Mouse (Mus musculus): Measurements from ENCODE around the gene Chrnd. TPM values are rescaled to one million over a fixed set of nuclear protein-coding genes. Genes with fewer than 3 reads are reported as not detected.

The Chrnd gene
- polyA plus RNA-seq, 1 experiment from 2014 or later: not detected

DNA sequence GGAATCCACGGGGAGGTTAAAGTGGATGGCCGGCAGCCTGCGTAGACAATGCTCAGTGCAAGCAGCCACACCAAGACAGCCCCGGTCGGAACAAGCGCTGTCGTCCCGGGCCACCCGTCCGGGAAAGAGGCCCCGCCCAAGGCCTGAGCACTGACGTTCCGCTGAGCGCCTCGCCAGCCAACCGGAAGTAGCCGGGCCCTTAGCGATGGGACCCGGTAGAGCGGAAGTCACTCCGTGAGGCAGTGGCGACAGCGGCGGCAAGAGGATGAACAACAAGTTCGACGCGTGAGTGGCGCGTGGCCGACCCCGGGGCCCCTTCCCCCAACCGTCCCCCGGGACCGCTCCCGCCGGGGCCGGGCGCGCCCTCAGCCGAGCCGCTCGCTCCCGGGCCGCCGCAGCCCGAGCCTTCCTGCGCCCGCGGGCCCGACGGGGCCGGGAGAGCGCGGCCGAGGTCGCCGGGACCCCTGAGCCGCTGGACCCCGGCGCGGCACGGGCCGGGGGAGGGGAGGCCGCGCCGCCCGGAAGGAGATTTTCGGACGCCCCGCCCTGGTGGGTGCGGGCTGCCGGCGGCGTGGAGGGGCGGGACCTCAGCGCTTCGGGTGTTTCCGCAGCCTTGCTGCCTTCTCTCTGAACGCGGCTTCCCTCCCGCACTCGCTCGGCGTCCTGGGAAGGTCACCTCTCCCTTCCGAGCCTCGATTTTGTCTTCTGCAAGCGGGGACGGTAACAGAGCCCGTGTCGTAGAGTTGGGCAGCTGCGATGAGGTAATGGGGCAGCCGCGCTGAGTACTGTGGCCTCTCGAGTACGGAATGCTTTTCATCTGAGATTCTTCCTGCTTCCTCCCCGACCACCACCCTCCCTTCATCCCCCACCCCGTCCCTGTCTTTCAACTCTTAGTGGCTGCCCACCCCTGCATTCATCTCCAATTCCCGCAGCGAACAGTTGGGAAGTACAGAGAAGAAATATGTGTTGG lies 23.6 kb downstream of the Chrnd start, which contains the start of gene Eif4e2:
Gene Eif4e2, plus strand, starts transcription at position 180 of the 970 bp plus-strand sequence.
- peak within 1 kb of the TSS; percentile 80 for H3K4me2 ChIP-seq (ENCODE audit: low read length)
- ATAC-seq: peak; percentile 97
- H3K27ac ChIP-seq (ENCODE audit: low read depth, low read length): peak within 1 kb of the TSS; percentile 99
- no peaks in the 10 kb centered on the region for H3K9me3 ChIP-seq (ENCODE audit: control insufficient read depth, low read length)
- under 1% methylated on average over 79 of the region's 99 CpGs for WGBS
- no peaks in the 10 kb centered on the region for H3K27me3 ChIP-seq (replicated peaks; ENCODE audit: control insufficient read depth, insufficient read depth, low read length)
- H3K4me3 ChIP-seq (ENCODE audit: low read length): peak within 1 kb of the TSS; percentile 96
- H3K9ac ChIP-seq (ENCODE audit: low read depth, low read length): peak within 1 kb of the TSS; percentile 99
- H3K4me1 ChIP-seq (ENCODE audit: control insufficient read depth, insufficient read depth, low read depth, low read length): peaks cover 30% of the 10 kb centered on the region
- H3K36me3 ChIP-seq (ENCODE audit: control insufficient read depth, insufficient read depth, low read length): no peaks in the 10 kb centered on the region

DNA sequence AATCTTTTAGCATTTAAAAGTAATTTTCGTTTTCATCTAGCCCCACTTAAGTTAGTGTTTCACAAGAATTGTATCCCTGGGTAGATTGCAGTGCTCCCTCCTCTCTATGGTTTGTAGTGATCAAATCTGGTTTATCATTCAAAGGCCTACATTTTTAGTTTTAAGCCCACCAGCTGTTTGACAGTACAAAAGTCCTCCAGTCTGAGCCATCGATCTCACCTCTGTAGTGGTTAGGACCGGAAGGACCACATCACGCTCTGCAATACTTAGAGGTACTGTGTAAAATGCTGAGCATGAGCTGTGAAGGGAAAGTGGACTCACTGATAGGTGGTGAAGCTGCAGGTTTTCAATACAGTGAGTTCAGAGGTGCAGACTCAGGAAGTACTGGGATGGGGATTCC lies 24.3 kb downstream of the Chrnd start:
- no peak for ATAC-seq
- 0 out of 2 replicates have a peak, but pooled peaks cover 5% of the 10 kb centered on the region for H3K36me3 ChIP-seq (ENCODE audit: control insufficient read depth, insufficient read depth, low read length)
- H3K4me3 ChIP-seq (ENCODE audit: low read length): peak overlapping the region; percentile 96
- peak overlapping the region; percentile 99 for H3K9ac ChIP-seq (ENCODE audit: low read depth, low read length)
- H3K27ac ChIP-seq (ENCODE audit: low read depth, low read length): peak overlapping the region; percentile 99; the same call in 1 of the 2 replicates
- 30% methylated on average over 4 of the region's 4 CpGs for WGBS
- H3K4me2 ChIP-seq (ENCODE audit: low read length): peak overlapping the region; percentile 80
- H3K27me3 ChIP-seq (replicated peaks; ENCODE audit: control insufficient read depth, insufficient read depth, low read length): no peaks in the 10 kb centered on the region
- peaks cover 30% of the 10 kb centered on the region for H3K4me1 ChIP-seq (ENCODE audit: control insufficient read depth, insufficient read depth, low read depth, low read length)
- H3K9me3 ChIP-seq (ENCODE audit: control insufficient read depth, low read length): no peaks in the 10 kb centered on the region

DNA sequence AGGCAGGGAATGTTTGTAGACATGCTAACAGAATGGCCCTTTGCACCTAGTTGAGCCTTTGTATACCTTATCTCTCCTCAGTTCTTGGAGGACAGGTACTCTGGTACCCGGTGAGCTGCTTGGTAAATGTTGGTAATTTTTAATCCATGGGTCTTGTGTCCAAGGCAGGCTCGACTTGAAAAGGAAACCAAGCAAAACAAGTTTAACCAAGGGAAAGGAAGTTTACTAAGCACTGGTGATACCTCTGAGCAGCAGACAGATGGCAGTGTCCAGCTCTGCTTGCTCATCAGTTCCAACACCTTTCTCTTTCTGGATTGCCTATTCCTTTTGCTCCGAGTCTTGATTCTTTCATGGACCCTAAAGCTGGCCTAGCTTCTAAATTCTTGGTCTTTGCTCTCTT lies 27.5 kb downstream of the Chrnd start:
- no peak overlapping the region for H3K27ac ChIP-seq (ENCODE audit: low read depth, low read length)
- H3K4me2 ChIP-seq (ENCODE audit: low read length): no peak overlapping the region
- H3K36me3 ChIP-seq (ENCODE audit: control insufficient read depth, insufficient read depth, low read length): peaks cover 28% of the 10 kb centered on the region
- H3K4me3 ChIP-seq (ENCODE audit: low read length): no peak overlapping the region
- no peaks in the 10 kb centered on the region for H3K9me3 ChIP-seq (ENCODE audit: control insufficient read depth, low read length)
- H3K4me1 ChIP-seq (ENCODE audit: control insufficient read depth, insufficient read depth, low read depth, low read length): peaks cover 28% of the 10 kb centered on the region
- WGBS: 65% methylated on average over 3 of the region's 3 CpGs
- H3K9ac ChIP-seq (ENCODE audit: low read depth, low read length): no peak overlapping the region
- ATAC-seq: no peak
- no peaks in the 10 kb centered on the region for H3K27me3 ChIP-seq (replicated peaks; ENCODE audit: control insufficient read depth, insufficient read depth, low read length)

DNA sequence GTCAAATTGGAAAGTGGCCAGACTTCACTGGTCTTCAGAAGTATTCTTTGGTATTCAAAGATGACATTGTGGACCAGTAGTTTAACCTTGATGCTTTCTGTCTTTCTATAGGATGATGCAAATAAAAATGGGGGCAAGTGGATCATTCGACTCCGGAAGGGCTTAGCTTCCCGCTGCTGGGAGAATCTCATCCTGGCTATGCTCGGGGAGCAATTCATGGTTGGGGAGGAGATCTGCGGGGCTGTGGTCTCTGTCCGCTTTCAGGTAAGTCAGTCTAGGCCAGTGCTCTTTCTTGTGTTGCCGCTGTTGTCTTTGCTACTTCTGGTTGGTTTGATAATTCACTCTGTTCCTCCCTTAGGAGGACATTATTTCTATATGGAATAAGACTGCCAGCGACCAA lies 35.3 kb downstream of the Chrnd start:
- Histone ChIP-seq H3K4me2 (ENCODE audit: low read length) (no peak overlapping the region), H3K4me1 (ENCODE audit: control insufficient read depth, insufficient read depth, low read depth, low read length) (no peaks in the 10 kb centered on the region), H3K27ac (ENCODE audit: low read depth, low read length) (no peak overlapping the region), H3K9me3 (ENCODE audit: control insufficient read depth, low read length) (no peaks in the 10 kb centered on the region), H3K36me3 (ENCODE audit: control insufficient read depth, insufficient read depth, low read length) (peaks cover 65% of the 10 kb centered on the region), H3K27me3 (replicated peaks; ENCODE audit: control insufficient read depth, insufficient read depth, low read length) (no peaks in the 10 kb centered on the region), H3K4me3 (ENCODE audit: low read length) (no peak overlapping the region), H3K9ac (ENCODE audit: low read depth, low read length) (no peak overlapping the region)
- 95% methylated on average over 8 of the region's 8 CpGs for WGBS
- ATAC-seq: no peak

DNA sequence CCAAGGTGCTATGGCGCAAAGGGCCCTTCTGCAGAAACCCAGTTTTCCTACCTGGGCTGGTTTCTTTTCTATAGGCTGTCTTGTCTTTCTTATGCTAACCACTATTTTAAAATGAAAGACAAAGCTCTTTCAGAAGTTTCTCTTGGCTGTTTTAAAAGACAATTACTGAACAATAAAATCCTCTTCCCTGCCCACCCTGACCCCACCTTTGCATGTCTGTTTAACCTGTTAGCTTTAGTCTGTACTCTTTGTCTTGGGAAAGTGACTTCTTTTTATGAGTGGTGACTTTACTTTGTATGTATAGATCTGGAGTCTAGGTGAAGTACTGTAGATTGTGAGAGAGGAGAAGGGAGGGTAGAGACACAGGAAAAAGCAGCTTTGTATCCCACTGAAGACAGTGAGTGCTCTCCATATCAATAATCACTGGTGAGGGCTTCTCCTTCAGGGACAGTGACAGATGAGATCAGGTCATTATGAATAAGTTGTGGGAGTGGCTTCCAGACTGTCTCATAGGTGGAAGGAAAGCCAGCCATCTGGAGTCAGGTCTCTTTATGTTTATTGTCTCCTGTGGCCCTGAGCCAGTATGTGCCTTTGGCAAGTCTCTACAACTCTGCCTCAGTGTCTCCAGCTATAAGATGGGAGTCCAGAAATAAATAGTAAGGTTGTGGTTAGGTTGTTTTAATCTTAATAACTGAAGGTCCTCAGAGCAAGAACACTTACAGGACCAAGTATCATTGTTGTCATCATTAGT lies 36.2 kb downstream of the Chrnd start:
- 100% methylated on average over 1 of the region's 1 CpGs for WGBS
- Histone ChIP-seq H3K36me3 (ENCODE audit: control insufficient read depth, insufficient read depth, low read length) (peaks cover 59% of the 10 kb centered on the region), H3K4me2 (ENCODE audit: low read length) (no peak overlapping the region), H3K27me3 (replicated peaks; ENCODE audit: control insufficient read depth, insufficient read depth, low read length) (no peaks in the 10 kb centered on the region), H3K4me1 (ENCODE audit: control insufficient read depth, insufficient read depth, low read depth, low read length) (no peaks in the 10 kb centered on the region), H3K9me3 (ENCODE audit: control insufficient read depth, low read length) (no peaks in the 10 kb centered on the region), H3K27ac (ENCODE audit: low read depth, low read length) (no peak overlapping the region), H3K9ac (ENCODE audit: low read depth, low read length) (no peak overlapping the region), H3K4me3 (ENCODE audit: low read length) (no peak overlapping the region)
- ATAC-seq: no peak

DNA sequence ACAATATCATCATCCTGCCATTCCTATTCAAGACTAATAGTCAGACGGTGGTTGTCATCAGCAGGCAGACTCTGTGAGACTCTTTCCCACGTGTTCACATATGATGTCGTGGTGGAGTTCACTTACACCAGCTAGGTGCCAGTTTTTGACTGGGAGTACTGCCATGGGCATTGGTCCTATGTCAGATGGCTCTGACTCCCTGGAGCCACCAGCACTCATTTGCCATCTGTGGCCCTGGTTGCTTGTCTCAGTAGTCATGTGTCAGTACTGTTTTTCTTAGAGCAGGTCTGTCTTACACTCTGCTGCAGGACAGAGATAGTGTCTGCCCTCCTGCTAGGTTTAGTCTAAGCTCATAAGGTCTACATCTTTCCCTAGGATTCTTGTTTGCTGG lies 36.7 kb downstream of the Chrnd start:
- Histone ChIP-seq H3K4me2 (ENCODE audit: low read length) (no peak overlapping the region), H3K27me3 (replicated peaks; ENCODE audit: control insufficient read depth, insufficient read depth, low read length) (no peaks in the 10 kb centered on the region), H3K36me3 (ENCODE audit: control insufficient read depth, insufficient read depth, low read length) (peaks cover 55% of the 10 kb centered on the region), H3K4me3 (ENCODE audit: low read length) (no peak overlapping the region), H3K9me3 (ENCODE audit: control insufficient read depth, low read length) (no peaks in the 10 kb centered on the region), H3K9ac (ENCODE audit: low read depth, low read length) (no peak overlapping the region), H3K27ac (ENCODE audit: low read depth, low read length) (no peak overlapping the region), H3K4me1 (ENCODE audit: control insufficient read depth, insufficient read depth, low read depth, low read length) (no peaks in the 10 kb centered on the region)
- WGBS: 70% methylated on average over 3 of the region's 3 CpGs
- no peak for ATAC-seq

DNA sequence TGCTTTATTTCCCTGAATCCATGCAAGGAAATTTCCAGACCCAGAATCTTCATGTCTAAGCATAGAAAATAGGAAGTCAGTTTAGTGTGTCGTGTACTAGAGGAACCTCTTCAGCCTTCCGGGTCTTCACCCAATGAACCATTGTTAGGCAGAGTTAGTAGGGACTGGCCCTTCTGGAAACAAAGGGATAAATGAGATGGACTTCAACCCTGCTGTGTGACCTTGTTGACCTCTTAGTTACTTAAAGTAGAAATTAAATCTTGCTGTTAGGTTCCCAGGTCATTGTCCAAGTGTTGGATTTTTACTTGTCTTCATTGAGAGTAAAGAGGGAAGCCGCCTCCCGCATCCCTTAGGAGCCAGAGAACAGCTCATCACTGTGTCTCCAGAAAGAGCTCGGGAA lies 40.2 kb downstream of the Chrnd start:
- no peak for ATAC-seq

DNA sequence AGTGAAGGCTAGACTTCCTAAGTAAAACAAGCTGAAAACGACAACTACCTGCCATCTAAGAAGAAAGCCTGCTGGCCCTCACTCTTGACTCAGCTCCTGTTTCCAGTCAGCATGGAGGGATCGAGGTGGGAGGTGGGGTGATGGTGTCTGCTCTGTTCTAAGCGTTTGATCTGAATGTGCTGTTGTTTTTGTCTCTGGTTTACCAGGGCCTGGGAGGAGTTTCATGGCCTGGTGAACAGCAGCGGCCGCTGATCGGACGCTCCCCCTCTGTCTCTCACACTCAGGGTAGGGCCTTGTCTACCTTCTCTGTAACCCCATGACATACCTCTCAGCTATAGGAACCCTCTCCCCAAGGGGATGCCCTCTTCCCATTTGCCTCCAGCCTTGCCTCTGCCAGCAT lies 41.8 kb downstream of the Chrnd start:
- ATAC-seq: no peak

More for the DNA sequence above, 40.2 kb downstream of the Chrnd start:
- no peak overlapping the region for H3K4me2 ChIP-seq (ENCODE audit: low read length)
- H3K4me1 ChIP-seq (ENCODE audit: control insufficient read depth, insufficient read depth, low read depth, low read length): no peaks in the 10 kb centered on the region
- H3K4me3 ChIP-seq (ENCODE audit: low read length): no peak overlapping the region
- 64% methylated on average over 5 of the region's 5 CpGs for WGBS
- peaks cover 58% of the 10 kb centered on the region for H3K36me3 ChIP-seq (ENCODE audit: control insufficient read depth, insufficient read depth, low read length)
- no peak overlapping the region for H3K9ac ChIP-seq (ENCODE audit: low read depth, low read length)
- no peaks in the 10 kb centered on the region for H3K9me3 ChIP-seq (ENCODE audit: control insufficient read depth, low read length)
- H3K27ac ChIP-seq (ENCODE audit: low read depth, low read length): no peak overlapping the region
- H3K27me3 ChIP-seq (replicated peaks; ENCODE audit: control insufficient read depth, insufficient read depth, low read length): no peaks in the 10 kb centered on the region

DNA sequence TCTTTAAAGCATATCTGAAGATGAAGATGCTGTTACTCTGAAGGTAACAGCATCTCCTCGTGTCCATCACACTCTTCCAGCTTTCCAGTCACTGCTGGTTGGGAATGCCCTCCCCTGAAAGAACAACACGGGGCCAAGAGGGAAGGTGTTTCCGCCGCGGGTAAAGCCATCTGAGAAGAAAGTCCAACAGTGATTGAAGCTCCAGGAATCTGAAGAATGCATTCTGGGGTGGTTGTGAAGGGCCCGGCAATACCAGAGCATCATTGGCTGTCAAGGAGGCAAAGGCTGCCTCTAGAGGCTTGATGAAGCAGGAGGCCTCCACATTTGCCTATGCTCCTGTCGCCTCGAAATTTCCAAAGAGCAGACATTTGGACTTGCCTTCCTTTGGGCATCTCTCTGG lies 48.6 kb downstream of the Chrnd start:
- no peak overlapping the region for H3K4me3 ChIP-seq (ENCODE audit: low read length)
- H3K27ac ChIP-seq (ENCODE audit: low read depth, low read length): no peak overlapping the region
- H3K4me1 ChIP-seq (ENCODE audit: control insufficient read depth, insufficient read depth, low read depth, low read length): no peaks in the 10 kb centered on the region
- no peak overlapping the region for H3K9ac ChIP-seq (ENCODE audit: low read depth, low read length)
- H3K27me3 ChIP-seq (replicated peaks; ENCODE audit: control insufficient read depth, insufficient read depth, low read length): no peaks in the 10 kb centered on the region
- H3K9me3 ChIP-seq (ENCODE audit: control insufficient read depth, low read length): no peaks in the 10 kb centered on the region
- no peak for ATAC-seq
- no peak overlapping the region for H3K4me2 ChIP-seq (ENCODE audit: low read length)
- H3K36me3 ChIP-seq (ENCODE audit: control insufficient read depth, insufficient read depth, low read length): peaks cover 15% of the 10 kb centered on the region
- 87% methylated on average over 8 of the region's 8 CpGs for WGBS

More for the DNA sequence above, 41.8 kb downstream of the Chrnd start:
- WGBS: 72% methylated on average over 7 of the region's 7 CpGs
- no peak overlapping the region for H3K9ac ChIP-seq (ENCODE audit: low read depth, low read length)
- peaks cover 45% of the 10 kb centered on the region for H3K36me3 ChIP-seq (ENCODE audit: control insufficient read depth, insufficient read depth, low read length)
- no peaks in the 10 kb centered on the region for H3K27me3 ChIP-seq (replicated peaks; ENCODE audit: control insufficient read depth, insufficient read depth, low read length)
- no peak overlapping the region for H3K4me2 ChIP-seq (ENCODE audit: low read length)
- no peak overlapping the region for H3K4me3 ChIP-seq (ENCODE audit: low read length)
- no peaks in the 10 kb centered on the region for H3K4me1 ChIP-seq (ENCODE audit: control insufficient read depth, insufficient read depth, low read depth, low read length)
- no peak overlapping the region for H3K27ac ChIP-seq (ENCODE audit: low read depth, low read length)
- H3K9me3 ChIP-seq (ENCODE audit: control insufficient read depth, low read length): no peaks in the 10 kb centered on the region
